Mouse (Mus musculus): ENCODE measurements around the gene Ptpn13. TPM values are rescaled to one million over a fixed set of nuclear protein-coding genes. Genes with fewer than 3 reads are reported as not detected.

Gene Ptpn13
- polyA plus RNA-seq, 1 experiment from 2014 or later: 3.5 TPM

GRCm38 (mm10) chr5:103499305-103499704 is 74.3 kb downstream of the Ptpn13 start:
- WGBS: 61% methylated on average over 6 of the region's 6 CpGs
- H3K9ac ChIP-seq (replicated peaks): no peak overlapping the region
- no peaks in the 10 kb centered on the region for H3K36me3 ChIP-seq
- H3K4me3 ChIP-seq (replicated peaks): no peak overlapping the region
- H3K4me2 ChIP-seq: no peak overlapping the region
- no peak overlapping the region for H3K27ac ChIP-seq (replicated peaks)
- no peaks in the 10 kb centered on the region for H3K4me1 ChIP-seq
- ATAC-seq (ENCODE audit: low FRiP score): no peak
- H3K27me3 ChIP-seq (replicated peaks): no peaks in the 10 kb centered on the region
- H3K9me3 ChIP-seq (replicated peaks): no peaks in the 10 kb centered on the region

GRCm38 (mm10) chr5:103501076-103501475 is 76.1 kb downstream of the Ptpn13 start:
- WGBS: 94% methylated on average over 9 of the region's 9 CpGs
- ATAC-seq (ENCODE audit: low FRiP score): no peak

GRCm38 (mm10) chr5:103501839-103502238 is 76.8 kb downstream of the Ptpn13 start:
- H3K4me2 ChIP-seq: no peak overlapping the region
- no peaks in the 10 kb centered on the region for H3K4me1 ChIP-seq
- no peaks in the 10 kb centered on the region for H3K36me3 ChIP-seq
- H3K9me3 ChIP-seq (replicated peaks): no peaks in the 10 kb centered on the region
- no peak for ATAC-seq (ENCODE audit: low FRiP score)
- no peak overlapping the region for H3K27ac ChIP-seq (replicated peaks)
- no peak overlapping the region for H3K4me3 ChIP-seq (replicated peaks)
- 99% methylated on average over 6 of the region's 6 CpGs for WGBS
- H3K27me3 ChIP-seq (replicated peaks): no peaks in the 10 kb centered on the region
- H3K9ac ChIP-seq (replicated peaks): no peak overlapping the region

More at GRCm38 (mm10) chr5:103501076-103501475, 76.1 kb downstream of the Ptpn13 start:
- H3K9me3 ChIP-seq (replicated peaks): no peaks in the 10 kb centered on the region
- H3K4me2 ChIP-seq: no peak overlapping the region
- H3K27ac ChIP-seq (replicated peaks): no peak overlapping the region
- H3K4me3 ChIP-seq (replicated peaks): no peak overlapping the region
- H3K36me3 ChIP-seq: no peaks in the 10 kb centered on the region
- H3K4me1 ChIP-seq: no peaks in the 10 kb centered on the region
- no peaks in the 10 kb centered on the region for H3K27me3 ChIP-seq (replicated peaks)
- H3K9ac ChIP-seq (replicated peaks): no peak overlapping the region

- no peaks in the 10 kb centered on the region for H3K36me3 ChIP-seq
- 80% methylated on average over 9 of the region's 9 CpGs for WGBS
- H3K4me2 ChIP-seq: no peak overlapping the region
- no peak for ATAC-seq (ENCODE audit: low FRiP score)
- H3K4me3 ChIP-seq (replicated peaks): no peak overlapping the region
- H3K4me1 ChIP-seq: no peaks in the 10 kb centered on the region
- no peak overlapping the region for H3K27ac ChIP-seq (replicated peaks)
- H3K9ac ChIP-seq (replicated peaks): no peak overlapping the region
- no peaks in the 10 kb centered on the region for H3K9me3 ChIP-seq (replicated peaks)
- H3K27me3 ChIP-seq (replicated peaks): no peaks in the 10 kb centered on the region
These were observed 88.2 kb downstream of the Ptpn13 start for GRCm38 (mm10) chr5:103513162-103513561.

GRCm38 (mm10) chr5:103514441-103514840 is 89.4 kb downstream of the Ptpn13 start:
- Histone ChIP-seq H3K9ac (replicated peaks) (no peak overlapping the region), H3K36me3 (no peaks in the 10 kb centered on the region), H3K4me3 (replicated peaks) (no peak overlapping the region), H3K27me3 (replicated peaks) (no peaks in the 10 kb centered on the region), H3K4me1 (no peaks in the 10 kb centered on the region), H3K27ac (replicated peaks) (no peak overlapping the region), H3K4me2 (no peak overlapping the region), H3K9me3 (replicated peaks) (no peaks in the 10 kb centered on the region)
- WGBS: 89% methylated on average over 7 of the region's 7 CpGs
- ATAC-seq (ENCODE audit: low FRiP score): no peak

- H3K9ac ChIP-seq (replicated peaks): no peak overlapping the region
- no peak overlapping the region for H3K4me3 ChIP-seq (replicated peaks)
- H3K9me3 ChIP-seq (replicated peaks): no peaks in the 10 kb centered on the region
- H3K4me2 ChIP-seq: no peak overlapping the region
- H3K27ac ChIP-seq (replicated peaks): no peak overlapping the region
- no peaks in the 10 kb centered on the region for H3K4me1 ChIP-seq
- WGBS: 89% methylated on average over 4 of the region's 4 CpGs
- no peaks in the 10 kb centered on the region for H3K36me3 ChIP-seq
- no peaks in the 10 kb centered on the region for H3K27me3 ChIP-seq (replicated peaks)
- no peak for ATAC-seq (ENCODE audit: low FRiP score)
These were observed 90.9 kb downstream of the Ptpn13 start for GRCm38 (mm10) chr5:103515876-103516275.

- no peak for ATAC-seq (ENCODE audit: low FRiP score)
- Histone ChIP-seq H3K4me2 (no peak overlapping the region), H3K36me3 (no peaks in the 10 kb centered on the region), H3K27me3 (replicated peaks) (no peaks in the 10 kb centered on the region), H3K9me3 (replicated peaks) (no peaks in the 10 kb centered on the region), H3K9ac (replicated peaks) (no peak overlapping the region), H3K4me1 (no peaks in the 10 kb centered on the region), H3K27ac (replicated peaks) (no peak overlapping the region), H3K4me3 (replicated peaks) (no peak overlapping the region)
These were observed 91.6 kb downstream of the Ptpn13 start for GRCm38 (mm10) chr5:103516555-103516954.

DNA sequence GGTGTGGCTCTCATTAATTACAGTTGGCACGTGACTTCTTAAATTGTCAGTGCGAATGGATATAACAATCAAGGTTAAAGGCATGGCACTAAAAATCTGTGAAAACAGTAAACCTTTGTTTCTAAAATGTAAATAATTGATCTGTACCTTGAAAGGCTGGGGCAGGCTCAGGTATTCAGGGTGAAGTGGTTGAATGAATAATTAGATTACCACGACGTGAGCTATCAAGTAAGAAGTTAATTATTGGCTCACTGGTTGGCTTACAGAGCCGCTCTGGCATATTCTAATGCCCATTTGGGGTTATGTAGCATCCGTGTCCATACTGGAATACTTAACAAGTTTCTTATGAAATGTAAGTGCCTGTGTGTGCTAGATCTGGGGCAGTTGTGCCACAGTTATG is 92.6 kb downstream of the Ptpn13 start:
- 69% methylated on average over 6 of the region's 6 CpGs for WGBS
- Histone ChIP-seq H3K4me1 (no peaks in the 10 kb centered on the region), H3K27me3 (replicated peaks) (no peaks in the 10 kb centered on the region), H3K4me3 (replicated peaks) (no peak overlapping the region), H3K9ac (replicated peaks) (no peak overlapping the region), H3K4me2 (no peak overlapping the region), H3K9me3 (replicated peaks) (no peaks in the 10 kb centered on the region), H3K36me3 (no peaks in the 10 kb centered on the region), H3K27ac (replicated peaks) (no peak overlapping the region)
- no peak for ATAC-seq (ENCODE audit: low FRiP score)

- H3K9me3 ChIP-seq (replicated peaks): no peaks in the 10 kb centered on the region
- H3K4me3 ChIP-seq (replicated peaks): no peak overlapping the region
- H3K4me1 ChIP-seq: no peaks in the 10 kb centered on the region
- H3K4me2 ChIP-seq: no peak overlapping the region
- H3K27ac ChIP-seq (replicated peaks): no peak overlapping the region
- WGBS: 87% methylated on average over 14 of the region's 14 CpGs
- H3K27me3 ChIP-seq (replicated peaks): no peaks in the 10 kb centered on the region
- ATAC-seq (ENCODE audit: low FRiP score): no peak
- H3K9ac ChIP-seq (replicated peaks): no peak overlapping the region
- no peaks in the 10 kb centered on the region for H3K36me3 ChIP-seq
These were observed 93.9 kb downstream of the Ptpn13 start for GRCm38 (mm10) chr5:103518797-103519468.

DNA sequence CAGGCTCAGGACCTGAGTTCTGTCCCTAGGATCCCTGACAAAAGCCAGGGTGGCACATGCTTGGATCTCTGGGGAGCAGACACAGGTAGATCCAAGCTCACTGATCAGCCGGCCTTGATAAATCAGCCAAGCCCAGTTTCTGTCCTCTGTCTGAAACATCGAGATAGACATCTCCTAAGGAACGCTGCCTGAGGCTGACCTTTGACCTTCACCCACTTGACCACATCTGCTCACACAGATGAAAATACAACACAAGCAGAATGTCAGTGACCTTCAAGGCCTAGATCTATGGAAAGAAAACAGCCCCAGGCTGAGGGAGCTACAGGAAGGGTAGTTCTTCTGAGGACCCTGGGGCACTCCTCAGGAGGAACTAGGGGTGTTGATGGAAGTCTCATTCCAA is 97.4 kb downstream of the Ptpn13 start:
- H3K4me2 ChIP-seq: no peak overlapping the region
- 76% methylated on average over 3 of the region's 3 CpGs for WGBS
- H3K4me3 ChIP-seq (replicated peaks): no peak overlapping the region
- no peak for ATAC-seq (ENCODE audit: low FRiP score)
- H3K9ac ChIP-seq (replicated peaks): no peak overlapping the region
- no peaks in the 10 kb centered on the region for H3K4me1 ChIP-seq
- no peaks in the 10 kb centered on the region for H3K27me3 ChIP-seq (replicated peaks)
- no peaks in the 10 kb centered on the region for H3K9me3 ChIP-seq (replicated peaks)
- H3K36me3 ChIP-seq: no peaks in the 10 kb centered on the region
- no peak overlapping the region for H3K27ac ChIP-seq (replicated peaks)

DNA sequence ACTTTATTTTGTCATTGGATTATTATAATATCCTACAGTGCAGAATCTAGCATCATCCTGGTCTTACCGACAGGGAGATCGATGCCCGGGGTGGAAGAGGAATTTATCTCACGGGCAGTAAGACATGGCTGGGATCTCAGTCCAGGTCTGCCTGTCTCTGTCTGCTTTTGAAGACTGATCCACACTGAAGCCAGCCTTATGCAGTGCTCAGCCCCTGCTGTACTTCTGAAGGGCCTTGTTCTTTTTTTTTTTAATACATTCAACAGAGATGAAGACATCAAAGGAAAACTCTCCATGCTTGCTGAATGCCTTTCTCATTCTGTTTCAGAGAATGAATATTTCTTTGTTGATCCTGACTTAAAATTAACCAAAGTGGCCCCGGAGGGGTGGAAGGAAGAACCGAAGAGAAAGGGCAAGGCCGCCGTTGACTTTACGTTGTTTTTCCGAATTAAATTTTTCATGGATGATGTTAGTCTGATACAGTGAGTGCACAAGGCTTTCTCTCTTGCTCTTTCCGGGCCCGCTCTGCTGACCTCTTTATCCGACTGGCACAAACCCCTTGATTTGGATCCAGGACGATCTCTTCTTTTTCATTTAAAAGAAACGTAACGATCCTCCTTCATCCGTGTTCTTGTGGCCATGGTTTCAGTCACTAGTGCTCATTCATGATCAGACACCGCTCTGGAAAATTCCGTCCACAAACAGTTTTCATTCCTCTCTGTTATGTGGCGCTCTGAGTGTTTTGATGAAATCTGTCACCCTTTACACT is 101.9 kb downstream of the Ptpn13 start:
- H3K9ac ChIP-seq (replicated peaks): no peak overlapping the region
- H3K4me3 ChIP-seq (replicated peaks): no peak overlapping the region
- H3K9me3 ChIP-seq (replicated peaks): no peaks in the 10 kb centered on the region
- H3K4me1 ChIP-seq: no peaks in the 10 kb centered on the region
- WGBS: 92% methylated on average over 20 of the region's 20 CpGs
- H3K4me2 ChIP-seq: no peak overlapping the region
- H3K27ac ChIP-seq (replicated peaks): no peak overlapping the region
- ATAC-seq (ENCODE audit: low FRiP score): no peak
- no peaks in the 10 kb centered on the region for H3K36me3 ChIP-seq
- H3K27me3 ChIP-seq (replicated peaks): no peaks in the 10 kb centered on the region

- H3K36me3 ChIP-seq: no peaks in the 10 kb centered on the region
- no peaks in the 10 kb centered on the region for H3K27me3 ChIP-seq (replicated peaks)
- H3K27ac ChIP-seq (replicated peaks): no peak overlapping the region
- no peaks in the 10 kb centered on the region for H3K9me3 ChIP-seq (replicated peaks)
- no peak overlapping the region for H3K4me3 ChIP-seq (replicated peaks)
- H3K4me2 ChIP-seq: no peak overlapping the region
- WGBS: 68% methylated on average over 6 of the region's 6 CpGs
- no peak for ATAC-seq (ENCODE audit: low FRiP score)
- no peaks in the 10 kb centered on the region for H3K4me1 ChIP-seq
- H3K9ac ChIP-seq (replicated peaks): no peak overlapping the region
These were observed 102.4 kb downstream of the Ptpn13 start for GRCm38 (mm10) chr5:103527437-103527718.
